Mouse (Mus musculus) forebrain, embryonic 11.5 days (tissue): Measurements from ENCODE around the gene Ap1s3. TPM values are rescaled to one million over a fixed set of nuclear protein-coding genes. Genes with fewer than 3 reads are reported as not detected.
"Not testable (repeated sequence)": the region's sequence is repeated elsewhere in the genome, so short reads cannot be mapped to it uniquely, and the experiment has no call there.

Source experiments
- ATAC-seq: fragments of 200-750 bp; cut with Nextera tagmentation; replicated peaks from 2 replicates; pipeline ENCODE4 v1.8.0; 2017; ENCODE audit warnings: moderate TSS enrichment; ENCODE audit not compliant: low FRiP score
- DNase-seq: peaks from one replicate; pipeline ENCODE4 v3.0.0-alpha.2; 2017; ENCODE audit warnings: low spot score
- H3K27ac ChIP-seq: fragments of 300-500 bp; sonication (generic); 2 replicates; pipeline ENCODE4 v1.5.1; 2014; ENCODE audit warnings: low read depth, low read length
- H3K27me3 ChIP-seq: fragments of 300-500 bp; sonication (generic); 2 replicates; pipeline ENCODE4 v1.6.1; 2014; ENCODE audit warnings: mild to moderate bottlenecking, low read length, mixed read lengths; ENCODE audit not compliant: control insufficient read depth, insufficient read depth
- H3K36me3 ChIP-seq: fragments of 300-500 bp; sonication (generic); 2 replicates; pipeline ENCODE4 v1.6.1; 2014; ENCODE audit warnings: mild to moderate bottlenecking, low read length, moderate library complexity, mixed read lengths; ENCODE audit not compliant: control insufficient read depth, insufficient read depth
- H3K4me1 ChIP-seq: fragments of 300-500 bp; sonication (generic); replicated peaks from 2 replicates; pipeline ENCODE4 v1.6.1; 2014; ENCODE audit warnings: low read length, mixed read lengths; ENCODE audit not compliant: control insufficient read depth, insufficient read depth
- H3K4me2 ChIP-seq: fragments of 300-500 bp; sonication (generic); 2 replicates; pipeline ENCODE4 v1.6.1; 2014; ENCODE audit warnings: low read depth, mild to moderate bottlenecking, low read length, moderate library complexity, mixed read lengths; ENCODE audit not compliant: severe bottlenecking
- H3K4me3 ChIP-seq: fragments of 300-500 bp; sonication (generic); 2 replicates; pipeline ENCODE4 v1.5.1; 2014; ENCODE audit warnings: low read depth, low read length
- H3K9ac ChIP-seq: fragments of 300-500 bp; sonication (generic); 2 replicates; pipeline ENCODE4 v1.6.1; 2014; ENCODE audit warnings: low read length
- H3K9me3 ChIP-seq: fragments of 300-500 bp; sonication (generic); 2 replicates; pipeline ENCODE4 v1.6.1; 2016; ENCODE audit warnings: low read length, mixed read lengths; ENCODE audit not compliant: control insufficient read depth
- WGBS: fragments of 180-500 bp; shearing (Covaris S2); extraction: QIAGEN DNeasy Blood & Tissue Kit; methylation state at CpG from one replicate; pipeline ENCODE4 v1.1.7; 2014; 5-methylcytosine and 5-hydroxymethylcytosine counted together
- polyA plus RNA-seq: library from polyadenylated mRNA; unstranded; fragments of >200 nt; fragmentation: Nextera tagmentation; extraction: Ambion mirVana; gene quantifications from 2 replicates; pipeline ENCODE4 v1.2.1, GENCODE M21; 2014

Gene Ap1s3
- polyA plus RNA-seq, 1 experiment from 2014 or later, result 0.17 TPM

DNA sequence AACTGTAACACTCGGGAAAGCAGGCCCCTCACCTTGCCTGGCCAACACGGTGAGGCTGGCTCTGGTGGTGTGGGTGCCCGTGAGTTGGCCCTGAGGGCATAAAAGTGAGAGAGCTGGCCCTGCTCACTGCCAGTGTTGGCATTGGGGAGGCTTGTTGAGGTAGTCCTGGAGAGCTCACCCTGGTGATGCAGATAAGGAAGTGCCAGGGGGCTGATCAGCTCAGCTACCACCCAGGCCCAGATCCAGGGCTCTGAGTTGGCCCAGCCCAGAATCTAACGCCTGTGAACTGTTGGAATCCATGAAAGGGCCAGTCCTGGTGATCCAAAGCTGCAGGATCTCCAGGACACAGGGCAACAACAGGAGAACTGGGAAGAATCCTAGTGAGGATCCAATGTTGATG is 40.3 kb downstream of the Ap1s3 start:
- H3K4me2 ChIP-seq, result no peak overlapping the region
- no peak for DNase-seq
- no peak overlapping the region for H3K9ac ChIP-seq
- 90% methylated on average over 4 of the region's 4 CpGs for WGBS
- H3K27ac ChIP-seq, result no peak overlapping the region
- H3K9me3 ChIP-seq, result no peaks in the 10 kb centered on the region
- H3K4me3 ChIP-seq, result no peak overlapping the region
- ATAC-seq, result no peak
- H3K4me1 ChIP-seq, result no peaks in the 10 kb centered on the region
- H3K27me3 ChIP-seq, result no peaks in the 10 kb centered on the region
- no peaks in the 10 kb centered on the region for H3K36me3 ChIP-seq

DNA sequence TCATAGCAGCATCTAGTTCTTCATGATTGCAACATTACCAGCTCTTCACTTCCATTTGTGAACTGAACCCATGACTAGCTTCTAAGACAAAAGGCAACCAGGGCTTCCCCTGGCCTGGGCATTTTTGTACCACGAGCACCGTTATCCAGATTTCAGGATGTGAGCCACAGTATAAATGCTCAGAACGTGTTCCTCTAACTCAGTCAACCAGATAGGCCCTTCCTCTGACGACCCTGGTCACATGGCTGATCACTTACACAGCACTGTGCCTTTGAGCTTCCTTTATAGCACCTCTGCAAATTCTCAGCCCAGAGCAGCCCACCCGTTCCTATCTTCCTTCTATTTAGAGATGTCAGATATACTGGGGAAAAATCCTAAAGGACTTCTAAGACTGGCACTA is 42.0 kb downstream of the Ap1s3 start:
- H3K27ac ChIP-seq, result no peak overlapping the region
- H3K27me3 ChIP-seq, result no peaks in the 10 kb centered on the region

DNA sequence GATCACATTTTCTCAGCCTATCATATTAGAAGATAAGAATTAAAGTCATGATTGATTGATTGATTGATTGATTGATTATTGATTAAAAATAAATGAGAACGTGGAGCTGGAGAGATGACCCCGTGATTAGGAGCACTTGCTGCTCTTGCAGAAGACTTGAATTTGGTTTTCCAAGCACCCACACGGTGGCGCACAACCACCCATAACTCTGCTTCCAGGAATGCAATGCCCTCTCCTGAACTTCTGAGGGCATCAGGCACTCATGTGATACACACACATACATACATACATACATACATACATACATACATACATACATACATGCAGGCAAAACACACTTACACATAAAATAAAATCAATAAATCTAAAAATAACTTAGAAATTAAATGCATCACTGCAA is 45.6 kb downstream of the Ap1s3 start:
- H3K27me3 ChIP-seq, result no peaks in the 10 kb centered on the region
- no peaks in the 10 kb centered on the region for H3K4me1 ChIP-seq
- H3K36me3 ChIP-seq, result no peaks in the 10 kb centered on the region
- no peak overlapping the region for H3K4me2 ChIP-seq
- no peak for ATAC-seq
- DNase-seq, result no peak
- no peak overlapping the region for H3K4me3 ChIP-seq
- no peaks in the 10 kb centered on the region for H3K9me3 ChIP-seq
- 60% methylated on average over 4 of the region's 4 CpGs for WGBS
- no peak overlapping the region for H3K9ac ChIP-seq
- no peak overlapping the region for H3K27ac ChIP-seq

More for the DNA sequence above, 42.0 kb downstream of the Ap1s3 start:
- Histone ChIP-seq H3K36me3 (no peaks in the 10 kb centered on the region), H3K9me3 (no peaks in the 10 kb centered on the region), H3K4me2 (no peak overlapping the region), H3K9ac (no peak overlapping the region), H3K4me1 (no peaks in the 10 kb centered on the region), H3K4me3 (no peak overlapping the region)
- ATAC-seq (no peak), DNase-seq (no peak)
- 88% methylated on average over 5 of the region's 5 CpGs for WGBS

DNA sequence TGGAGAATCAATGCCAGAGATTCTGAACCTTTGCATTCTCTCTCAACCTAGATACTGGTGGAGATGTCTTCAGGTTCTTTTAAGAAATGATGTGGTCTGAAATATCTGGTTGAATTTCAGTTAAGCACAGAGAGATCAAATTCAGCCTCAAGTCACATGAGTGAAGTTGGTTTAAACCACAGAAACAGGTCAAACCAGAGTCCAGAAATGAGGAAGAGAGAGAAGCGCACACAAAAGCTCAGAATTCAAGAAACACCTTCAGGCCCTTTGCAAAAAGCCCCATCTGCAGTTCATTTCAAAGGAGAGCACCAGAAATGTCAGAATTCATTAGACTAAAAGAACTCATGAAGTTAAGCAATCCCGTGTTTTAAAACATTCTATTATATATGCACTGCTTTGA is 52.3 kb downstream of the Ap1s3 start:
- no peaks in the 10 kb centered on the region for H3K4me1 ChIP-seq
- no peak for ATAC-seq
- H3K27ac ChIP-seq, result no peak overlapping the region
- H3K4me2 ChIP-seq, result no peak overlapping the region
- H3K9me3 ChIP-seq, result peaks cover 4% of the 10 kb centered on the region; the same call in 1 of the 2 replicates
- no peaks in the 10 kb centered on the region for H3K27me3 ChIP-seq
- H3K4me3 ChIP-seq, result no peak overlapping the region
- no peaks in the 10 kb centered on the region for H3K36me3 ChIP-seq
- DNase-seq, result no peak
- WGBS, result 87% methylated on average over 2 of the region's 2 CpGs
- no peak overlapping the region for H3K9ac ChIP-seq

DNA sequence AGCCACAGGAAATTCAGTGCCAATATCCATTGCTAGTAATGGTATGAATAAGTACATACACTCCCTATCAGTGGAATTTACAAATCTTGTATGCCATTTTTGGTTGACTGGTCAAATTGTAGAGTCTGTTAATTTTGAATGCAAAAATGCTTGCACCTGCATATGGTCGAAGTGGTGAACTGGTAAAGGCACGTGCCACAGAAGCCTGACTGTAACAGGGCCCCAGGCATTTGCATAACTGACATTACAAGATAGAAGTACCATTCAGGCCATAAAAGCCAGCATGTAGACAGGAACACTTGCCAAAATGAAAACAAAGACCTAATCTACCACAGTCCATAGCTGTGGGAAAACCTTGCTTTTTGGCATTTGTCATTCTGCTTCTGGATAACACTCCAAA is 55.3 kb downstream of the Ap1s3 start:
- no peak overlapping the region for H3K27ac ChIP-seq
- ATAC-seq, result no peak
- no peaks in the 10 kb centered on the region for H3K36me3 ChIP-seq
- no peak for DNase-seq
- H3K4me1 ChIP-seq, result no peaks in the 10 kb centered on the region
- H3K9ac ChIP-seq, result no peak overlapping the region
- no peaks in the 10 kb centered on the region for H3K27me3 ChIP-seq
- H3K9me3 ChIP-seq, result peaks cover 6% of the 10 kb centered on the region; the same call in 1 of the 2 replicates
- no peak overlapping the region for H3K4me3 ChIP-seq
- WGBS, result 83% methylated on average over 2 of the region's 2 CpGs
- no peak overlapping the region for H3K4me2 ChIP-seq

DNA sequence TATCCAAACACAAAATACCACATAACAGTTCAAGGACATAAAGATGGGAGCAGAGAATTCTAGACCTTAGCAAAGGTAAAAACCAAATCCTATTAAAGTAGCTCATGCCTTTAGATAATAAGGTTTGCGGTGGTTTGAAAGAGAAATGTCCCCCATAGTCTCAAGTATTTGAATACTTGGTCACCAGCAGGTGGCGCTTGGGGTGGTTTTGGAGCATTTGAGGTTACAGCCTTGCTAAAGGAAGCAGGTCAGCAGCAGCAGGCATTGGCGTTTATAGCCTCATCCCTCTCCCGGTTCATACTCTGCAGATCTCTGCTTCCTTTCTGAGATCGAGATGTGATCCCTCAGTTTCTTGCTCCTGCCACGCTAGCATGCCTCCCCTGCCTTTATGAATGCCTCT is 57.3 kb downstream of the Ap1s3 start:
- ATAC-seq (no peak), DNase-seq (no peak)
- WGBS, result 96% methylated on average over 6 of the region's 6 CpGs
- Histone ChIP-seq H3K4me1 (no peaks in the 10 kb centered on the region), H3K27ac (no peak overlapping the region), H3K9ac (no peak overlapping the region), H3K27me3 (no peaks in the 10 kb centered on the region), H3K4me2 (no peak overlapping the region), H3K9me3 (peaks cover 6% of the 10 kb centered on the region; the same call in 1 of the 2 replicates), H3K36me3 (no peaks in the 10 kb centered on the region), H3K4me3 (no peak overlapping the region)

DNA sequence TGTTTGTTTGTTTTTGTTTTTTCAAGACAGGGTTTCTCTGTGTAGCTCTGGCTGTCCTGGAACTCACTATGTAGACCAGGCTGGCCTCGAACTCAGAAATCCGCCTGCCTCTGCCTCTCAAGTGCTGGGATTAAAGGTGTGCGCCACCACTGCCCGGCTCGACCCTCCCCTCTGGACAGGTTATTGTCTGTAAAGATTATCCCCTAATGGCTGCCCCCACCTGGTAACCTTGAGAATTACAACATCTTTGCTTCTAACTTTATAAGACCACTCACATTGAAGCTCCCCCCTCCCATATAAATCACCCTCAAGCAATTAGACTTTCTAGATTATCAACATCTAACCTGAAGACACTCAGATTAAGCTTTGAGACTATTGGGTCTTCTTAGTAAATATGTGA is 60.5 kb downstream of the Ap1s3 start:
- not testable (repeated sequence) for H3K27me3 ChIP-seq, H3K27ac ChIP-seq, H3K4me2 ChIP-seq, H3K4me1 ChIP-seq, DNase-seq, H3K9me3 ChIP-seq, H3K9ac ChIP-seq, H3K4me3 ChIP-seq, ATAC-seq, H3K36me3 ChIP-seq
- WGBS, result 99% methylated on average over 5 of the region's 5 CpGs

DNA sequence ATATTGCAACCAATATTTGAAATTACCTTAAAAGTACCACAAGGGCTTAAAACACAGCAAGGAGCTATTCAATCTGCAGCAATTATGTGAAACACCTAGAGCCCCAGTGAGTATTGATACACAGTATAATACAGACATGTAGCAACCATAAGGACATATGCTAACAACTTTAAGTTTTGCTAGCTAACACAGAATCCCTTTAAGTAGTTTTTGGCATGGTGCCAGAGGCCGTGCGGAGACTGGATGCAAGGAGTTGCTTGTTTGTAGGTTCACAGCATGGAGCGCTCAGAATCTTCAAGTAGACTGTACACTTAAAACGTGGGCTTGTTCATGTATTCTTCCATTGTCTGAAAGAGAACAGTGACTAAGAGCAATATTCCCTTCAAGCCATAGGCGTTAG is 62.9 kb downstream of the Ap1s3 start:
- not testable (repeated sequence) for H3K9me3 ChIP-seq, H3K9ac ChIP-seq, H3K4me1 ChIP-seq, H3K36me3 ChIP-seq, H3K4me3 ChIP-seq, DNase-seq, H3K27me3 ChIP-seq, ATAC-seq, H3K4me2 ChIP-seq, H3K27ac ChIP-seq
- WGBS, result 71% methylated on average over 5 of the region's 5 CpGs

DNA sequence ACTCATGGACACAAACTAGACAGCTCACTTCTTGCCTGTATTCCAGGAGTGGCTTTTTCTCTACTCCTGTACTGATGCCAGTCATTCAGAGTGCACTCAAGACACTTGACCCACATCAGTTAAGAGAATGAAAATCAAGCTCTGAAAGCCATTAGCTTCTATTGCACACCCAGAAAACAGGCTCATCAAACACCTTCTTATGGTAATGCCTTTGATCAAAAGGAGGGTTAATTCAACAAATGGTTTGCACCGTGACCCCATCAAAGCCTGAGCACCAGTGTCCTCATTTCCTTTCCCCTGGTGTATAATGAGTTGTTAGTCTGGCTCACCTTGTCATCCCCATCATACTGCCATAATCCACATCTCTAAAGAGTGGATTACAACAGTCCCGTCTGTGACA is 69.3 kb downstream of the Ap1s3 start:
- Histone ChIP-seq H3K4me3 (no peak overlapping the region), H3K36me3 (no peaks in the 10 kb centered on the region), H3K27ac (no peak overlapping the region), H3K27me3 (no peaks in the 10 kb centered on the region), H3K9me3 (no peaks in the 10 kb centered on the region), H3K4me1 (no peaks in the 10 kb centered on the region), H3K4me2 (no peak overlapping the region), H3K9ac (no peak overlapping the region)
- DNase-seq (no peak), ATAC-seq (no peak)
- 59% methylated on average over 2 of the region's 2 CpGs for WGBS
